Mouse (Mus musculus) retina, postnatal 7 days (tissue): ENCODE results near the gene Ttll7.

Experiments
- DNase-seq: peaks from one replicate; pipeline ENCODE4 v3.0.0-alpha.2; 2012; ENCODE audit warnings: low read depth, low spot score

Gene Ttll7

GRCm38 (mm10) chr3:146851966-146852891 lies at the start of gene Ttll7:
TSS of gene Ttll7 (plus strand) at chr3:146852367.
- peak; percentile 70 for DNase-seq

- DNase-seq, result peak; percentile 37
These were observed 39.9 kb upstream of the Ttll7 start for GRCm38 (mm10) chr3:146812041-146812878.

GRCm38 (mm10) chr3:146812901-146813393 lies 39.2 kb upstream of the Ttll7 start, which contains the start of gene Prkacb:
TSS of gene Prkacb (minus strand) at chr3:146812990.
- DNase-seq, result peak; percentile 83

GRCm38 (mm10) chr3:146813624-146814023 lies 38.5 kb upstream of the Ttll7 start:
- DNase-seq, result no peak

GRCm38 (mm10) chr3:146820718-146821117 lies 31.4 kb upstream of the Ttll7 start:
- DNase-seq, result no peak

- no peak for DNase-seq
These were observed 9.4 kb upstream of the Ttll7 start for GRCm38 (mm10) chr3:146842766-146843165.

GRCm38 (mm10) chr3:146843470-146843869 lies 8.7 kb upstream of the Ttll7 start:
- no peak for DNase-seq

GRCm38 (mm10) chr3:146846237-146846636 lies 5.9 kb upstream of the Ttll7 start:
- no peak for DNase-seq

GRCm38 (mm10) chr3:146848112-146848511 lies 4.1 kb upstream of the Ttll7 start:
- DNase-seq, result no peak

- DNase-seq, result no peak
These were observed 2.8 kb upstream of the Ttll7 start for GRCm38 (mm10) chr3:146849360-146849759.

GRCm38 (mm10) chr3:146854473-146855087 lies 2.4 kb downstream of the Ttll7 start:
- no peak for DNase-seq

GRCm38 (mm10) chr3:146857373-146857772 lies 5.2 kb downstream of the Ttll7 start:
- DNase-seq, result no peak

GRCm38 (mm10) chr3:146860308-146860707 lies 8.1 kb downstream of the Ttll7 start:
- no peak for DNase-seq

- DNase-seq, result no peak
These were observed 14.4 kb downstream of the Ttll7 start for GRCm38 (mm10) chr3:146866563-146866962.

GRCm38 (mm10) chr3:146871954-146872353 lies 19.8 kb downstream of the Ttll7 start:
- DNase-seq, result no peak

- DNase-seq, result no peak
These were observed 23.8 kb downstream of the Ttll7 start for GRCm38 (mm10) chr3:146875929-146876328.

GRCm38 (mm10) chr3:146893931-146894330 lies 41.8 kb downstream of the Ttll7 start:
- DNase-seq, result no peak

GRCm38 (mm10) chr3:146896581-146896980 lies 44.4 kb downstream of the Ttll7 start:
- no peak for DNase-seq

- DNase-seq, result no peak
These were observed 47.9 kb downstream of the Ttll7 start for GRCm38 (mm10) chr3:146900094-146900493.

GRCm38 (mm10) chr3:146901729-146902128 lies 49.6 kb downstream of the Ttll7 start:
- no peak for DNase-seq

GRCm38 (mm10) chr3:146905606-146906005 lies 53.4 kb downstream of the Ttll7 start:
- no peak for DNase-seq

GRCm38 (mm10) chr3:146908922-146909321 lies 56.8 kb downstream of the Ttll7 start:
- DNase-seq, result no peak
